Mouse (Mus musculus) kidney, postnatal 10 days (tissue): ENCODE data around the gene Arhgef17.

Experiments used
- DNase-seq: peaks from one replicate; pipeline ENCODE4 v3.0.0; 2021; ENCODE audit warnings: mixed read lengths

Gene Arhgef17

DNA sequence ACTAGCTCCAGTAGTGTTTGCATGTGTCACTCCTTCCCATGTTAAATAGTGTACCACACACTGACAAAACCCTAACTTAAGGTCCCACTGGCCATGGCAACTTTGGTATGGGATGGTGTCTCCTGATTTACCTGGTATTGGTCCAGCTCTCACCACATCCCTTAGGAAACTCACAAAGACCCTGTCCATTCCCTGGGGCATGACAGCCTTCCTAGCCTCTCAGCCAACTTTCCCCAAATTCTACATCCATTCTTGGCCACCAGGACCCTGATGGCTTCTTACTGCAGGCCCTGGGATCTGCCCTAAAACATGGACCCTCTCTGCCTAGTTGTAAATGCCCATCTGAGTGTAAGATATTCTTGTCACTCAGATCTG is 86.9 kb downstream of the Arhgef17 start:
- DNase-seq, result no peak

- DNase-seq, result no peak
Measured at GRCm38 (mm10) chr7:100844385-100845025, 87.4 kb downstream of the Arhgef17 start.

GRCm38 (mm10) chr7:100843866-100844265 is 88.0 kb downstream of the Arhgef17 start:
- no peak for DNase-seq

- DNase-seq, result no peak
Measured at GRCm38 (mm10) chr7:100842175-100842574, 89.7 kb downstream of the Arhgef17 start.

DNA sequence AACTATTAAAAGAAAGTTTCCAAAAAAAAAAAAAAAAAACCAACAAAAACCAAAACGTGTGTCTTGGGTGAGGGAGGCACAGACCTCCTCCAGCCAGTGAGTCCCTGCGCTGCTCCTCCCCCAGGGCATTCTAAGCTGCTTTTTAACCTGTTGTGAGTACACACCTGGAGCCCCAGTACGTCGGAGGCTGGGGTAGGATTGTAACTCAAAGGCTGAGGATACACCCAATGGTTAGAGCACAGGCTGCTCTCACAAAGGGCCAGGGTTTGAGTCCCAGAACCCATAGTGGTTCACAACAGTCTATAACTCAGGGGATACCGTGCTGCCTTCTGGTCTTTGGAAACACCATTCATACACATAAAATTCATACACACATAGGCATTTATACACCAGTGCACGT is 90.3 kb downstream of the Arhgef17 start:
- DNase-seq, result no peak

DNA sequence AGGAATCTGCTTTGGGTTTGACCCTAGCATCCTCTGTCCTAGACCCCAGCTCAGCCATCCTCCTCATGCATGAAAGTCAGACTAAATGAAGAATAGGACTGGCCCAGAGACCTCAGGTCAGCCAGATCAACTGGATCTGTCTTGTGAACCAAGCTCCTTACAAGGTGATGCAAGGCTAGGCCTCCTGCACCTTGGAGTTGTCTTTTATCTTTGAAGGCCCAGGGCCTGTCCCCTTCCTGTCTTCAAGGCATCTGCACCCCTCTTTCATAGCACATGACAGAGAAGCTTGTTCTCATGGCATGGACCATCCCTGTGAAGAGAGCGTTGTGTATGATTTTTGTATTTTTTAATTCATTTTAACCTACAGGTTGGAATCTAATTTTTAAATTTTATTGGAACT is 91.0 kb downstream of the Arhgef17 start:
- DNase-seq, result no peak

DNA sequence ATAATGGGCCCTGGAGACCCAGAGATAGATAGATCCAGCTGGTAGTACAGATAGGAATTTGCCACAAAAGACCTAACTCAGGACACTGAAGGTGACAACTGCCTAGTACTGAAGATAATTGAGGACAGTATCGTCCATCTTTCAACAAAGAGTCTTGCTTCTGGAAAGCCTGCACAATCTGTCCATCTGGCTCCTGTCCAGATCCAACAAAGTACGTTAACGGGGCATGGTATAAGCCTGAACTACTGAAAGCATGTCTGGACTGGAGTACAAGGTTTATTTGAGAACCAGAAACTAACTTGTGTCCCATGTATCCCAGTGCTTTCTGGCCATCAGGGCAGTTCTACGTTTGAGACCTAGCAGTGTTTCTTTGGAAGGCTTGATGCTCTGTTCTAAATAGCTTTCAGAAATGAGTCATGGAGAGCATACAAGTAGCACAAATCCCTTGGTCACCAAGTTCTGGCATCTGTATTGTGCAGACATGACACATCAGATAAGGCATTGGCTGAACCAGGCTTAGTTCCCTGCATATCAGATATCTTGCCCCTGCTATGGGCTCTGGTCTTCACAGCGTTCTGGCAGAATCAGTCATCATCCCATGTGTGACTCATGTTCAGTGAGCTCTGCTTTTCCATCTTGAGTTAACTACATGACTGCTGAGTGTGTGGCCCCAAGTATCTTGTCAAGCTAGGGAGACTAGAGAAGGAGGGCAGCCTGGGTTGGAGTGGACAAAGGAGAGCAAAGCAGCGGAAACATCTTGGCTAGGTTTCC is 92.1 kb downstream of the Arhgef17 start:
- no peak for DNase-seq

- DNase-seq, result no peak
Measured at GRCm38 (mm10) chr7:100837701-100838100, 94.2 kb downstream of the Arhgef17 start.

DNA sequence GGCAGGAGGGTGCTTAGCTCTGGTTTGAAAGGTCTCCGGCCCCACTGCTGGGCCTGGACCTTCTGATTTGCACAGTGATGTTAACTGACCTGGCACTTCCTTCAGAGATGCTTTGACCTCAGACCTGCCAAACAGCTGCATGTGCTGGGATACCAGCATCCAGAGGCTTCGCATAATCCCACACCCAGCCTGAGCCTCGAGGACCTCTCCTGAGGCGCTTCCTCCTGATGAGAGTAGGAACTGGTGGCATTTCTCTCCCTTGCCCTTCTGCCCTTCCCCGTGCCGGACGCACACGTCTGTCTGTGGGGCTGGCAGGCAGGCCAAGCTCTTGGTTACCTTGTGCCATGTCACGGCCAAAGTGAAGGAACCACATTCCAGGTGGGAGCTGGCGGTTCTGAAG is 95.2 kb downstream of the Arhgef17 start:
- no peak for DNase-seq

- DNase-seq, result no peak
Measured at GRCm38 (mm10) chr7:100835711-100836110, 96.2 kb downstream of the Arhgef17 start.

- DNase-seq, result no peak
Measured at GRCm38 (mm10) chr7:100835168-100835567, 96.7 kb downstream of the Arhgef17 start.

GRCm38 (mm10) chr7:100833859-100834258 is 98.0 kb downstream of the Arhgef17 start:
- no peak for DNase-seq

DNA sequence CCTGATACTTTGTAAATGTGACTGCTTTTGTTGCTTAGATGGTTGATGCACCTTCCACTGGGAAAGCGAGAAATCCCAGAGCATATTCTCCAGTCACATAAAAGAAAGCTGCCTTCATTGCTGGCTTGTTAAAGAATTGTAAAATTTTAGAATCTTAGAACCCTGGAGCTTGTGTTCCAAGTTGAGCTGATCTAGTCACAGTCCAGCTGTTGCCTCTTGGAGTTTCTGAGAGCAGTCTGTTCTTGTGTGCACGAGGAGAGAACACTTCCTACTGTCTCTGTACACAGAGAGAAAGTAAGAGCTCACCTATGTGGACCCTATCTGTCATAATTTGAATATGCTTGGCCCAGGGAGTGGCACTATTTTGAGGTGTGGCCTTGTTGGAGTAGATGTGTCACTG is 103.4 kb downstream of the Arhgef17 start:
- no peak for DNase-seq

GRCm38 (mm10) chr7:100824661-100825060 is 107.2 kb downstream of the Arhgef17 start:
- no peak for DNase-seq
